Mouse (Mus musculus): ENCODE measurements around the gene Dcakd.

The Dcakd gene

GRCm38 (mm10) chr11:103005254-103005981 lies 22.7 kb downstream of the Dcakd start:
- DNase-seq (ENCODE audit: low spot score), result no peak

GRCm38 (mm10) chr11:103004852-103005251 lies 23.3 kb downstream of the Dcakd start:
- no peak for DNase-seq (ENCODE audit: low spot score)

DNA sequence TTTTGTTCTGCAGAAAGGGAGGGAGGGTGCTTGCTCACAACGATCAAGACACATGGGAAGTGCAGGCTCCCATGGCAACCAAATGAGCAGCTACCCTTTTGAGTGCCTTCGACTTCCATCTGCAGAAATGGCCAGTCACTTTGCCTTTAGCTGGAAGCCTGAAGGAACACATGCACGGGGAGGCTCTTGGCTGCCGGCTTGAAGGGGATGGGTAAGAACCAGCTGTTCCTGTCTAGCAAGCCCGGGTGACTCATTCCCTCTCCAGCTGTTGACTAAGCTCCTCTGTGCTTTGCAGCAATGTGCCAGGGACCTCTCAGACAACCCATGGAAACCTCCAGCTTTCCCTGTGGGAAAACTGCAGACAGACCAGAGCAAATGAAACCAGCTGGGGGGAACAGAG lies 24.9 kb downstream of the Dcakd start:
- DNase-seq (ENCODE audit: low spot score), result peak; percentile 80

- no peak for DNase-seq (ENCODE audit: low spot score)
Measured at GRCm38 (mm10) chr11:103001063-103001462, 27.1 kb downstream of the Dcakd start.

DNA sequence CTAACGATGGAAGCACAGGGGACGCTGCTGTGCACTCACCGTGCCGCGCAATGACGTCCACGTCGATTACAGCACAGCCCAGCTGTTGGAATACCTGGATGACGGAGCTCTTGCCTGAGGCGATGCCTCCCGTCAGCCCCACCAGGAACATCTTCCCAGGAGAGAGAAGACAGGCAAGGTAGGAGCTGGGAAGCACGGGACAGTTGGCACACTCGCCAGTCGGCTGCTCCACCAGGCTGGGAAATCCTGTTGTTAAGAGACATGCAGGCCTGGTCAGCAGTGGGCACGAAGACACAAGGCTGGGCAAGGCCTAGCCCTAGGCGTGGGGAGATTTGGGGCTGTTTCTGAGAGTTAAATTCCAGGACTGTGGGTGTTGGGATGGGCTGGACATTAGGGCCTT lies 28.0 kb downstream of the Dcakd start:
- DNase-seq (ENCODE audit: low spot score), result no peak

DNA sequence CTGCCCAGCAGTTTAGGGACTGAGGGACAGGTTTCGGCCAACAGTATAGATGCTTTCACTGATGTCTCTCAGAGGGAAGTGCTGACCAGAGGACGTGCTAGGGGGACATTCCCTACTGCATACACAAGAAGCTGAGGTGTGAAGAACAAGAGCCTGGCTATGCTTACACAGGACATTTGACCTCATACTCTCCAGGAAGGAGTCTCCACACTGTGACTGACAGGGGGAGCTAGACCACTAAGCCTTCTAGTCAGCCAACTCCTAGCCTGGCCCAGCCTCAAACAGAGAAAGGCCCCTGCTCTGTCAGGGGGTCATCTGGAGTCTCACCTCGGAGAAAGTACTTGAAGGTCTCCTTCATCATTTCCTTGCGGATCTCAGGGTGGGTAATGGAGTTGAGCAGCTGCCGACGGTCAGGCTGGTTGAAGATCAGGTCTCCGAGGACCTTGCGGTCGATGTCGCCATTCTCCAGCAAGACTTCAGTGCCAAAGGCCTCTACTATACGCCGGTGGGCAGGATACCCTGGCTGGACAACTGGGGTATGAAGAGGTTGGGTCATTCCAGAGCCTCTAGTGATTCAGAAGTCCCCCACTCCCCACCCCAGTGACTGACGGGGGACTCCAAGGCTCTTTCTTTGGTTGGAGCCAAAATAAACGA lies 28.7 kb downstream of the Dcakd start:
- DNase-seq (ENCODE audit: low spot score), result no peak

DNA sequence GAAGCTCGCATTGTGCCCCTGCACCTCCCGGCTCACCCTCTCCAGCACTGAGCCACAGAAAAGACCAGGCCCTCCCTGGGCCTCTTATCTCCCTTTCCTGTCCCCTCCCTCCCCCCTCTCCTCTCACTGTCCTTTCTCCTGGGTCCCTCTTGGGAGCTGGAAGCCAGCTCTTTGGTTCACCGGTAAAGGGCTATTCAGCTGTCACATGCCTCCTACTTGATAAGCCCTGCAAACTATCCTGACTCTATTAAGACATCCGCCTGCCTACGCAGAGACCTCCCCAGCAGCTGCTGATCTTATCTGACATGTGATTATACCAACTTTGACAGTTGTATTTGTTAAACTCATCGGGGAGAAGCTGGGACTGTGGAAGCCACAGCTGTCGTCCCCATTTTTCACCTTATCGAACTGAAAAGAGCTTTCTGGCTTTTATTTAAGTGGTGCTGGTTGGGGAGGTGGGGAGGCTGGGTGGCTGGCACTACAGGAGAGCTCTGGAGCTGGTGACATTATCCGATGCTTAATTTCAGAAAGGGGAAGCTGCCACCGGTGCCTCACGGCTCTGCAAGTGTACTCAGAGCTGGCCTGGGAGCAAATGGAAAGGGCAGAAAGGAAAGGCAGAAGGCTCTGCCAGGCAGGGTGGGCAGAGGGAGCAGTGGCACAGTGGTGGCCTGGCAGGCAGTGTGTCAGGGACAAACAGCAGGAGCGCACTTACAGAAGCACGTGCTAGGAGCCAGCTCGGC lies 29.4 kb downstream of the Dcakd start:
- DNase-seq (ENCODE audit: low spot score), result no peak

DNA sequence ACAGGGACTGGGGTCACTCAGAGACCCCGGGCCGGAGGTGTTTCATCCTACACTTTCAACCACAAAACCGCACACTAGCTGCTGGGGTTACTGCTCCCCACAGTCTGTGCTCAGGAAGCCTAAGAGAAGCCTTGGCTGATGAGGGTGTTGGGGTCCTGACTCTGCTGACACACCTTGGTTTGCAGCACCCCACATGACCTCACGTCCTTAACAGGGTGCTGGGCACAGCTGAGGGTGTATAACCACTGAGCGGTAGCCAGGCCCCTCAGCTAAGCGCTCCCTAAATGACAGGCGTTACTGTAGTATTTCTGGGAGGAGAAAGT lies 29.9 kb downstream of the Dcakd start:
- no peak for DNase-seq (ENCODE audit: low spot score)

DNA sequence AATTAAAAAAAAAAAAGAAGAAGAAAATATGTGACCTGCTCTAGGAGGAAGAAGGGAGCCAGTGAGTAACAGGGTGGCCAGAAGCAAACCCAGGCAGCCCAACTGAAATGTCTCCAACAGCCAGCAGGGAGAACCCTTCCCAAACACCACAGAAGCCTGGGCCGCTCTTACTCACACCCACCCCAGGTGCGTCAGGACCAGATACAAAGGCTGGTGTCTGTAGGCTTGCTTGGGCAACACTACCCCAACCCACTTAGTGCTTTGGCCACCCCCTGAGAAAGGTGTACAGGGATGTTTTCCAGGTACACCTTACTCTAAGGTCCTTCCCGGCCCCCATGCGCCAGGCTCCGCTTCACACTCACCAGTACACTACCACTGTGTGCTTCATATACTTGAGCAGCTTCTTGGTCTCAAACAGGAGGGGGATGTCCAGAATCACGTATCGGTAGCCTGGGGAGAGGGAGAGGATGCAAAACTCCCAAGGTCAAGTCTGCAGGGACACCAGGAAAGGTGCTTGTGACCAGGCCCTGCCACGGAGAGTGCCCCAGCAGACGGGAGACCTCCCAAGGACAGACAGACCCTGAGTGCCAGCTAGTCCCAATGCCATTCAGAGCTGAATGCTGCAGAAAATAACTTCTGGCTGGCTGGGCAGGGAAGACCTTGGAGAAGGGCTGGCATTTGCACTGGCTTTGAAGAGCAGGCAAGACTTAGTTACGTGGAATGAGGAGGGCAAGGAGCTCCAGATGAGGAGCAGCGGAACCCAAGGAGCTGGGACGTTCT lies 31.0 kb downstream of the Dcakd start:
- DNase-seq (ENCODE audit: low spot score), result no peak

- DNase-seq (ENCODE audit: low spot score), result no peak
Measured at GRCm38 (mm10) chr11:102996385-102996784, 31.7 kb downstream of the Dcakd start.

DNA sequence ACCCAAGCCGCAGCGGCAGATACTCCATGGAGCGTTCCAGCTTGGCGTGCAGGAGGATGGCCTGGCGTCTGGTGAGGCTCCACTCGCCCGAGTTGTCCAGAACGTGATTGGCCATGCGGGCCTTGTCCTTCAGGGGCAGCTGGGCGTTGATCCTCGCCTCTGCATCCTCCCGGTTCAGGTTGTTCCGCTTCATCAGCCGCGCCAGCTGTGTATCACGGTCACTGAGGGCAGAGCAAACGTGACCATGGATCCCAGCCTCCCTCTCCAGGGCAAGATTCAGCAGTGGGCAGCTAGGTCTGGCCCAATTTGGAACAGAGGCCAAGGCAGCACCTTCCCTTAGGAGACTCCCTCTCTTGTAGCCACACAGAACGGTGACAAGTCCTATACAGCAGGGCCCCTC lies 33.2 kb downstream of the Dcakd start:
- DNase-seq (ENCODE audit: low spot score), result no peak

- no peak for DNase-seq (ENCODE audit: low spot score)
Measured at GRCm38 (mm10) chr11:102993420-102994029, 34.6 kb downstream of the Dcakd start.

DNA sequence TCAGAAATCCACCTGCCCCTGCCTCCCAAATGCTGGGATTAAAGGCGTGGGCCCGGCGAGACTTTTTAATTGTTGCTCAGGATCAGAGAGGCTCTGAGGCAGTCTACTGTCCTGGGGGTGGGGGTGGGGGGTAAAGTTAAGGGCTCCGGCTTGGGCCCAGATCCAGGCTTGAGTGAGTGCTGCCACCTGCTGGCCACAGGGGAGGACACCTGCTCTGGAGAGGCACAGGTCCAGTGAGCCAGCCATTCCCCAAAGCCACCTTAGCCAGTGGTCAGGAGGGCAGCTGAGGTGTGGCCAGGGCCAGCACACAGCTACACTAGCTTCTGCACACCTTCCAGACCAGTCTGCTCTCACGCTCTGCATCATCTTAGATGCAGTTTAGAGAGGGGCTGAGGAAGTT lies 35.2 kb downstream of the Dcakd start:
- DNase-seq (ENCODE audit: low spot score), result peak; percentile 36

- DNase-seq (ENCODE audit: low spot score), result no peak
Measured at GRCm38 (mm10) chr11:102991681-102992080, 36.5 kb downstream of the Dcakd start.

- DNase-seq (ENCODE audit: low spot score), result no peak
Measured at GRCm38 (mm10) chr11:102990152-102990663, 37.9 kb downstream of the Dcakd start.

DNA sequence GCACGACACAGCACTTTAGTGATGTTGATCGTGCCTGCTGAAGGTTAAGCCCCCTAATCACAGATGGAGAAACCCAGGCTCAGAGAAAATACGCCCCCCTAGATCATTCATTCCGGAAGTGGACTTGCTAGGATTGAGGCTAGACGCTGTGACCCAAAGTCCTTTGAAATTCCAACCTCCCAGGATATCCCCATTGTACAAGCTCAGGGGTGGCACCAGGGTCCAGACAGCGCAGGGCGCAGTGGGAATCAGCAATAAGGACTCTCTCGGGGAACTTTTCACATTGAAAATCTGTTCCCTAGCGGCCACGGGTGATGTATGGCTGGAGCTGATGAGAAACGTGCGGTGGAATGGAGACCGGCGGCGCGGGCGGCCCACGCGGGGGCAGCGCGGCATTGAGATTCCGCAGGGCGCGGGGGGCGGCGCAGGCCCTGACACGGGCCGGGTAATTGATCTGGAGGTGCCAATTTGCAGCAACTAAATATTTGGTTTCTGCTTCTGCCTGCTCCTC lies 38.4 kb downstream of the Dcakd start:
- no peak for DNase-seq (ENCODE audit: low spot score)

DNA sequence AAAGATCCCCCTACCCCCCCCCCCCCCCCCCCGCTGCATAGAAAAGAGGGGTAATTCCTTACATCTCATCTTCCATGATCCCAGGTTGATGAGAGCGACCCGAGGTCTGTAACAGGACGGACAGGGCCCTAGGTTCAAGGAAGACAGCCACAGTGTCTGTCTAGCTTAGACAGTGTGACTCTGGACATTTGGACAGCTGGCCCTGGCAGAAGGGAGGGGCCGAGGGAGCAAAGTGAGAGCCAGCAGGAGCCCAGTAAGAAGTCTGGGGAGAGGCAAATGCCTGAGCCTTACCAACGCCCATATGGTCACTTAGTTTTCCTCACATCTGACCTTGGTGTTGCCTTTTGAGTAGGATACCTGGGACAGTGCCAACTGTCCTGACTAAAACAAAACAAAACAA lies 43.0 kb downstream of the Dcakd start:
- no peak for DNase-seq (ENCODE audit: low spot score)

- no peak for DNase-seq (ENCODE audit: low spot score)
Measured at GRCm38 (mm10) chr11:102984615-102985014, 43.5 kb downstream of the Dcakd start.

- DNase-seq (ENCODE audit: low spot score), result no peak
Measured at GRCm38 (mm10) chr11:102984086-102984485, 44.0 kb downstream of the Dcakd start.

- no peak for DNase-seq (ENCODE audit: low spot score)
Measured at GRCm38 (mm10) chr11:102981151-102981890, 46.8 kb downstream of the Dcakd start.
